Mouse (Mus musculus): ENCODE measurements around the gene Cfap69.
"Not testable (repeated sequence)": the region's sequence is repeated elsewhere in the genome, so short reads cannot be mapped to it uniquely, and the experiment has no call there.

Cfap69 gene

DNA sequence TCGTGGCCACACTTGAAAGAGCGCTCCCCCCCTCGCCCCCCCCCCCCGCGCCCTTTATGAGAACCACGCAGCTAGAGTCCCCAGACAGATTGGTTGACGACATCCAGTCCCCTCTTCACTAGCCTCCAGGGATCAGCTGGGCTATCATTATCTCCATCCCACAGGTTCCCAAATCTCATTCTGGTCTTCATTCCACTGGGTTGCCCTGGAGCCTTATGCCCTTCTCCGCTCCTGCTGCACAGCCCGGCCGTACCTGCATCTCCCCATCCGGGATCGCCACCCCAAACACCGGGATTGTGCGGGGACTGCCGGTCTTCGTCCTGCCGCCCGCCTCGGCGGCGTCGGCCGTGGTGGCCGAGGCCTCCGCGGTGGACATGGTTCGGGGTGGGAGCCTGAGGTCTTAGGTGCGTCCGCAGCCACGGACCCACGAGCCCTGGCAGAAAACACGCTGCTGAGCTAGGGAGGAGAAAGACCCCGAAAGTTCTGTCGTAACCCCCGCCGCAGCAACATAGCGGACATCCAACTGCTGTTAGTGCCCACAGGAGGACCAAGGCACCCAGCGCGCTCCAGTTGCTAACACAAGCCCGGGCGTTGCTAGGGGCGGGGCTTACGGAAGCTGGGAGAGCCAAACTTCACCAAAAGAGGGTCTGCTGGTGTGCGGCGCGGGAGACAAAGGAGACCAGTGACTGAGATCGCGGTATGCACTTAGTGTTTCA lies at the start of gene Cfap69:
Cfap69 (minus strand) TSS at position 585 of the 716 bp plus-strand sequence.
- peak; percentile 92 for DNase-seq (ENCODE audit: extremely low spot score)

GRCm38 (mm10) chr5:5711032-5711431 lies 47.0 kb upstream of the Cfap69 start:
- no peak for DNase-seq (ENCODE audit: extremely low spot score)

GRCm38 (mm10) chr5:5707341-5708278 lies 43.6 kb upstream of the Cfap69 start:
- DNase-seq (ENCODE audit: extremely low spot score), result no peak

DNA sequence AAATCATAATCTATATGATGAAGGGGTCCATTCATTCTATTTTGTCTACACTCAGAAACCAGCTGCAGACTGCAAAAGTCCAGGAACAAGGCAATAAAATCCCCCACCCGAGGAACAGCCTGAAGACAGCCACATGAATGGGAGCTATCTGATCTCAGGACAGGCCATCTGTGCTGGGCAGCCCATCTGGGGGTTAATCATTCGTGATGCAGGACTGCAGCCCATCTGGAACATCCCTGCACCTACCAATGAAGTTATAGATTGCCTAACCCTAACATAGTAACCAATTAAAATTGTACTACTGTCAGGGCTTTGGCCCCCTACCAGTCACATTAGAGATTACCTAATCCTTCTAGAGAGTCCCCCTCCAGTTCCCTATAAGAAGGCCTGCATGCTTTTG lies 41.0 kb upstream of the Cfap69 start:
- DNase-seq (ENCODE audit: extremely low spot score), result no peak

- DNase-seq (ENCODE audit: extremely low spot score), result no peak
Observed at GRCm38 (mm10) chr5:5700386-5700785, 36.3 kb upstream of the Cfap69 start.

DNA sequence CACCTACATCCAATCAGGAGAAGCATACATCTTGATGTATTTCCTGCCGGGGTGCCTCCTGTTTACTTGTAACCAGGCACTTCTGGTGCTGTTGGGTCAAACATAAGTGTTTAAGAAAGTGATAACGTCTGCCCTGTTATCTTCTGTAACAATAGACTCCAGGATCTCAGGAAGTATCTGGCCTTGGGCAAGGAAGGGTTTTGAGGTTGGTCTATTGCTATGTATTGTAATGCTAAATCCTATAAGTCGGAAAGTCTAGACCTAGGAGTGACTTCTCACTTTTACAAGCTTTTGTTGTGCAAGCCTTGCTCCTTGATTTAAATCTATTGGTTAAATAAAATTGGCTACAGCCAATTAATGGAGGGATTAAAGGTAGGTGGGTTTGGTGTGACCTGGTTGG lies 34.8 kb upstream of the Cfap69 start:
- DNase-seq (ENCODE audit: extremely low spot score), result no peak

- no peak for DNase-seq (ENCODE audit: extremely low spot score)
Observed at GRCm38 (mm10) chr5:5695401-5695942, 31.4 kb upstream of the Cfap69 start.

- DNase-seq (ENCODE audit: extremely low spot score), result peak; percentile 74
Observed at GRCm38 (mm10) chr5:5693956-5694653, 30.1 kb upstream of the Cfap69 start, which contains the start of gene Steap2. TSS of gene Steap2 (minus strand) at chr5:5694578.

- DNase-seq (ENCODE audit: extremely low spot score), result peak; percentile 66
Observed at GRCm38 (mm10) chr5:5693541-5693955, 29.5 kb upstream of the Cfap69 start.

DNA sequence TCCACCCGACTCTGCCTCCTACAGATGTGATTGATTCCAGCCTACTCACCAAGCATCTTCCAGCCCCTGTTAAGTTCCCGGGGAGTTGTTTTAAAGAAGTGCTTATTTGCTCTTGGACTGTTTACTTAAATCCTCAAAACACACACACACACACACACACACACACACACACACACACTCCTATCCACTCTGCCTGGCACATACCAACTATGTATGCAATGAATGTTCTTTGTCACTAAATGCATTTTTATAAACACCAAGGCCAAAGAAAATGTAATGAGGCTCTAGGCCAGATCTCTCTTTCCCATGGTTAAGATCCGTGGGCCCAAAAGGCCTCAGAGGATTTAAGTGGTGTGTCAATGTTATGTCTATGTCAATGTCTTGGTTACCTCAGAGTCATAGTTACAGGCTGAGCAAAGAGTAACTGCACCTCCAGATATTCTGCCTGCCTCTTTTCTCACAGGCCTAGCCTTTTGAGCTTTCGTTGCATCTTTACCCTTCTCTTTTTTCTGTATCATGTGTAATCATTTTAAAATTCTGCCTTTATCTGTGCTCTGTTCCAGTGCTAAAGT lies 28.2 kb upstream of the Cfap69 start:
- DNase-seq (ENCODE audit: extremely low spot score), result no peak

GRCm38 (mm10) chr5:5688945-5689540 lies 25.0 kb upstream of the Cfap69 start:
- DNase-seq (ENCODE audit: extremely low spot score), result no peak

DNA sequence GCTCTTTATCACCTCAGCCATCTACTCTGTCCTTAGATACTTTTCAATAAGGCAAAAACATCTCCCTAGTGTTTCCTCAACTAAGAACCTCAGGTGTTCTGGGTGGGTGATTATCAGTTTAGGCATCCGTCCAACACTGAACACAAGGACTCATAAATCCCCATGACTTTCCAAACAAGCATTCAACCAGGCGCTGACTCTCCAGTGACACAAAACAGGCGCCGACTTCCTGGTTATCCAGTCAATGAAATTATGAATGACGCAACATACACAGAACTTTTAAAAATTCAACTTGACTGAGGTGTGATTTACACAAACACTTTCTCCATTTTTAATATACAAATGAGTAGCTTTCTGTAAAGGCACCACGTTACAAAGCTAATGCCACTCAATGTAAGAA lies 24.2 kb upstream of the Cfap69 start:
- no peak for DNase-seq (ENCODE audit: extremely low spot score)

DNA sequence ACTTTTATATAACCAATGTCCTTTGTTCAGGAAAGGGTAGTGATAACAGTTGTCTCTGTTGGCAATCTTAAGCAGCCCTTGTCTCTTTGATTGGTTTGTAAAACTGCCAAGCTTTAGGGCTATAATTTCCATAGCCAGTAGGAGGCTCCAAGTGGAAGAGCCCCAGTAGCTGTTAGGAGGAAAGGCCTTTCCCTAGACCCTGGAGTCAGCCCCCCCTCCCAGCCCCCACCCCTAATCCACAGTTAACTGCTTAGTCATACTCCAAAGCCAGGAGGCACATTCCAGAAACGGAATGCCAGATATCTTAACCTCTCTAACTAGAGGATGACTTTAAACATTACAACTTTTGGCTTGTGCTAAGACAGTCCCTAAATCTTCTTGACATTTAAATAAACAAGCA lies 22.9 kb upstream of the Cfap69 start:
- peak; percentile 22 for DNase-seq (ENCODE audit: extremely low spot score)

GRCm38 (mm10) chr5:5684946-5685345 lies 20.9 kb upstream of the Cfap69 start:
- DNase-seq (ENCODE audit: extremely low spot score), result not testable (repeated sequence)

DNA sequence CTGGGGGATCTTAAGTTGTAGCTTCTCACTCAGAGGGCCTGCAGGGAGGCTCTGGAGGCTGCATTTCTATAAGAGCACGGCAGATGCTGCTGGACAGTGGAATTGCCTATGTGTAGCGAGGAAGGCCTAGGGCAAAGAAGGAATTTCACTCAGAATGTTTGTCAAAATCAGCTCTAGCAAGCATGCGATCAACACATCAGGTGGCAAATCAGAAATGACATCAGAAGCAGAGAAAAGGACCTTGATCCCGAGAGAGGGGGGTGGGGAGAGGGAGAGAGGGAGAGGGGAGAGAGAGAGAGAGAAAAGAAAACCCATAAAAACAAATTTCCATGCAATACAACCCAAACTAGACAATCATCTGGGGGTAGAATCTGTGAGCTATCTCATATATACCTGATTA lies 19.3 kb upstream of the Cfap69 start:
- DNase-seq (ENCODE audit: extremely low spot score), result no peak

- DNase-seq (ENCODE audit: extremely low spot score), result no peak
Observed at GRCm38 (mm10) chr5:5679459-5679858, 15.4 kb upstream of the Cfap69 start.

- DNase-seq (ENCODE audit: extremely low spot score), result no peak
Observed at GRCm38 (mm10) chr5:5676082-5676481, 12.0 kb upstream of the Cfap69 start.

GRCm38 (mm10) chr5:5668920-5669319 lies 4.9 kb upstream of the Cfap69 start:
- no peak for DNase-seq (ENCODE audit: extremely low spot score)

GRCm38 (mm10) chr5:5664371-5664926 lies 410 bp upstream of the Cfap69 start:
- DNase-seq (ENCODE audit: extremely low spot score), result no peak

GRCm38 (mm10) chr5:5663057-5663456 lies 982 bp downstream of the Cfap69 start:
- no peak for DNase-seq (ENCODE audit: extremely low spot score)

- no peak for DNase-seq (ENCODE audit: extremely low spot score)
Observed at GRCm38 (mm10) chr5:5658680-5659079, 5.4 kb downstream of the Cfap69 start.
